Mouse (Mus musculus) cerebellum, adult 18-20 months (tissue): ENCODE results near the gene Crybg3.

Experiments
- DNase-seq, 2 experiments: peaks; one replicate each; pipeline ENCODE4 v3.0.0; 2021

The Crybg3 gene

GRCm38 (mm10) chr16:59600311-59601251 is at the start of gene Crybg3:
Gene Crybg3, minus strand, starts transcription at chr16:59600979.
- peak; percentile 59 to 79 for DNase-seq

GRCm38 (mm10) chr16:59643766-59644165 is 43.0 kb upstream of the Crybg3 start:
- DNase-seq: no peak

GRCm38 (mm10) chr16:59639985-59640384 is 39.2 kb upstream of the Crybg3 start:
- no peak for DNase-seq

- DNase-seq: peak; percentile 93 to 97
These were observed 38.4 kb upstream of the Crybg3 start, which contains the start of gene Arl6 for GRCm38 (mm10) chr16:59639102-59639691. Gene Arl6, minus strand, starts transcription at chr16:59639391.

- peak; percentile 23 to 28 for DNase-seq
These were observed 33.8 kb upstream of the Crybg3 start for GRCm38 (mm10) chr16:59634598-59634997.

GRCm38 (mm10) chr16:59621554-59621953 is 20.8 kb upstream of the Crybg3 start:
- no peak for DNase-seq

- DNase-seq: peak; percentile 23 to 25
These were observed 16.4 kb upstream of the Crybg3 start for GRCm38 (mm10) chr16:59617167-59617566.

- no peak for DNase-seq
These were observed 14.9 kb upstream of the Crybg3 start for GRCm38 (mm10) chr16:59615675-59616074.

- no peak for DNase-seq
These were observed 10.0 kb upstream of the Crybg3 start for GRCm38 (mm10) chr16:59610750-59611149.

- no peak for DNase-seq
These were observed 3.5 kb upstream of the Crybg3 start for GRCm38 (mm10) chr16:59604078-59604781.

- no peak for DNase-seq
These were observed 1.1 kb downstream of the Crybg3 start for GRCm38 (mm10) chr16:59599411-59600265.

GRCm38 (mm10) chr16:59598997-59599396 is 1.8 kb downstream of the Crybg3 start:
- no peak for DNase-seq

GRCm38 (mm10) chr16:59597256-59597655 is 3.5 kb downstream of the Crybg3 start:
- no peak for DNase-seq

- DNase-seq: no peak
These were observed 6.1 kb downstream of the Crybg3 start for GRCm38 (mm10) chr16:59594714-59595113.

- no peak for DNase-seq
These were observed 10.0 kb downstream of the Crybg3 start for GRCm38 (mm10) chr16:59590790-59591189.

GRCm38 (mm10) chr16:59588351-59589025 is 12.3 kb downstream of the Crybg3 start:
- DNase-seq: no peak

- DNase-seq: no peak
These were observed 13.0 kb downstream of the Crybg3 start for GRCm38 (mm10) chr16:59587816-59588215.

GRCm38 (mm10) chr16:59586911-59587310 is 13.9 kb downstream of the Crybg3 start:
- DNase-seq: no peak

- no peak for DNase-seq
These were observed 14.5 kb downstream of the Crybg3 start for GRCm38 (mm10) chr16:59586276-59586675.

- no peak for DNase-seq
These were observed 15.0 kb downstream of the Crybg3 start for GRCm38 (mm10) chr16:59585706-59586244.

GRCm38 (mm10) chr16:59583515-59583914 is 17.3 kb downstream of the Crybg3 start:
- DNase-seq: no peak
